Mouse (Mus musculus): ENCODE results near the gene Anxa3. TPM values are rescaled to one million over a fixed set of nuclear protein-coding genes. Genes with fewer than 3 reads are reported as not detected.
A peak's percentile ranks its signal among the peaks of the same experiment; 100 is the strongest.

Gene Anxa3
- polyA plus RNA-seq (2015; fragmentation: Nextera tagmentation; extraction: Ambion mirVana): 39.3 TPM in 2 replicates

GRCm38 (mm10) chr5:96792936-96793718, at the start of gene Anxa3:
TSS of gene Anxa3 (plus strand) at chr5:96793339.
- H3K4me3 ChIP-seq: peak within 1 kb of the TSS; percentile 51
- H3K9ac ChIP-seq: peak within 1 kb of the TSS; percentile 63
- ATAC-seq (ENCODE audit: low FRiP score, low read depth): peak; percentile 72
- peaks cover 24% of the 10 kb centered on the region for H3K4me1 ChIP-seq
- H3K9me3 ChIP-seq: 0 out of 2 replicates have a peak, but pooled peaks cover 3% of the 10 kb centered on the region
- peaks cover 18% of the 10 kb centered on the region for H3K27me3 ChIP-seq
- no peak within 1 kb of the TSS for H3K27ac ChIP-seq
- no peaks in the 10 kb centered on the region for H3K36me3 ChIP-seq
- 9% methylated on average over 26 of the region's 26 CpGs for WGBS
- H3K4me2 ChIP-seq (replicated peaks): peak within 1 kb of the TSS; percentile 83

DNA sequence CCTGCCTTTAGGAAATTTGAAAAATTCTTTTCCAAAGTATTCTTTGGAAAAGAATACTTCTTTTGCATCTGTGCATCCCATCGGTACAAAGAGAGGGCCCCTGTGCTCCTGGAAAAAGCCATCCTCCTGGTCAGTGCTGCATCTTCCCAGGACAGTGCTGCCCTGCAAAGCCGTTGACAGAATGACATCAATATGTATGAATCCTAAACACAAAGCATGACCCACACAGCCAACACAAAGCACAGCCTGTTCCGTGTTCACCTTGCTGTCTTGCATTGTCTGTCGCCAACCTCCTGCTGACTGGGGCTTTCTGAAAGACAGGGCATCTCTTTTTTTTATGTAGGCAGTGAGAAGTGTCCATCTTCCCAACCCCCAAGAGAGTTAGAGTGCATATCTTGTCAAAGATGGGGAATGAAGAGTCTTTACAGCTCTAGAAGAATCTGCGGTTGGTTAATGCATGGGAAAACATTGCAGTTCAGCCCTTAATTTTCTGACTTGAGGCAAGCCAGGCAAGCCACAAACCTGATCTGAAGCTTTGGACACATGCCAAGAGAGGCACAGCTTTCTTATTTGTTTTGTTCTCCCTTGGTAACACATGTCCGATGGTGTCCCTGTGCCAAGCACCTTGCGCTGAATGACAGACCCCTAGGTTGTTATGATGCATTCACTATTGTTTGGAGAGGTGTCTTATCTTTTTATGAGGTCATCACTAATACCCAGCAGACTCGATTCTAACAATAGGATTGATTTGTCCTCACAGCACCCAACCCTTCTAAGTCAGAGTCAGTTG, 45.7 kb upstream of the Anxa3 start:
- WGBS: 84% methylated on average over 8 of the region's 8 CpGs
- Histone ChIP-seq H3K9ac (no peak overlapping the region), H3K4me1 (no peaks in the 10 kb centered on the region), H3K27me3 (no peaks in the 10 kb centered on the region), H3K36me3 (peaks cover 11% of the 10 kb centered on the region; the same call in 1 of the 2 replicates), H3K27ac (no peak overlapping the region), H3K4me2 (replicated peaks) (no peak overlapping the region), H3K4me3 (no peak overlapping the region), H3K9me3 (no peaks in the 10 kb centered on the region)
- ATAC-seq (ENCODE audit: low FRiP score, low read depth): no peak

DNA sequence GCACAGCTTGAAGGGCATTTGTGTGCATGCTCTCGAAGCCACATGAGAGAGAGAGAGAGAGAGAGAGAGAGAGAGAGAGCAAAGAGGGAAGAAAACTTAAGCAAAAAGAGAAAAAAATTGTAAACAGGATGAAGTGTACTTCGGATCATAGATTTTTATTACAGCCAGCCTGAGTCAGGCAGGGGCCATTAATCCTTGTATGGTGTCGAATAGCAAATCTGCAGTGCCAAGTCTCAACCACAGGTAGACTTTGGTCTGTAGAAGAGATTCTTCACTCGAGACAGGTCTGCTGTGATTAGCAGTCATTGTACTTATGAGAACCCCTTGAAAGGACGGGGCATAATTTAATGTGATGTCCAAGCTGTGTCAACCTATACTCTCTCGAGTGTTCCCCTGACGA, 35.5 kb upstream of the Anxa3 start:
- WGBS: 62% methylated on average over 7 of the region's 7 CpGs
- Histone ChIP-seq H3K36me3 (no peaks in the 10 kb centered on the region; the same call in none of the 2 replicates), H3K27me3 (no peaks in the 10 kb centered on the region), H3K4me2 (replicated peaks) (no peak overlapping the region), H3K27ac (no peak overlapping the region), H3K9me3 (no peaks in the 10 kb centered on the region), H3K4me3 (no peak overlapping the region), H3K9ac (no peak overlapping the region), H3K4me1 (no peaks in the 10 kb centered on the region)
- ATAC-seq (ENCODE audit: low FRiP score, low read depth): no peak

- Histone ChIP-seq H3K9ac (no peak overlapping the region), H3K4me3 (no peak overlapping the region), H3K27me3 (no peaks in the 10 kb centered on the region), H3K9me3 (no peaks in the 10 kb centered on the region), H3K4me2 (replicated peaks) (no peak overlapping the region), H3K36me3 (no peaks in the 10 kb centered on the region; the same call in none of the 2 replicates), H3K27ac (no peak overlapping the region), H3K4me1 (no peaks in the 10 kb centered on the region)
- ATAC-seq (ENCODE audit: low FRiP score, low read depth): no peak
- 95% methylated on average over 1 of the region's 1 CpGs for WGBS
These were observed 31.1 kb upstream of the Anxa3 start for GRCm38 (mm10) chr5:96762021-96762420.

DNA sequence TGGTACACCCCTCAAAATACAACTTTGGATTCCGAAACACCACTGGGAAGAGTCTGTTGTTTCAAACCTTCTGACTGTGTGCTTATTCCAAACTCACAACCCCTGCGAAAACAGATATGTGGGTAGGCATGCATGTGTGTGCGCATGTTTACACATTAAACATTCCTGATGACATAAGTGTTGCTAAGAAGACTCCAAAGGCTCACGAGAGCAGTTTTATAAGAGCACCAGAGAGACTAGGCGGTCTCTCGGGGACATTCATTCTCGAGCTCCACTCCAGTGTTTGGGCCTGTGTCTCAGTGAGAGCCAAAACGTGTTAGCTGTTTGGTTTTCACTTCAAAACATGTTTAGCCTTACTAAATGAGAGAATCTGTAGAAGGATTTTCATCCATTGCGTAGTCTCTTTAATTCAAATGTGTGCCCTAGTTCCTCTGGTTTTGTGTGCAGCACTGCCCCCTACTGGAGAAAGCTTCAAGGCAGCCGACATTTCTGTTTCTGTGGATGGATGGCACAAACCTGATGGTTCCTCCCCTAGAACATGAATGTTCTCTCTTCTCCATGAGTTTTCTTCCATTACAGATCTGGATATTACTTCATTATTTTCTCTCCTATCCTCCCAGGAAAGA, 24.2 kb upstream of the Anxa3 start:
- ATAC-seq (ENCODE audit: low FRiP score, low read depth): no peak
- H3K9ac ChIP-seq: no peak overlapping the region
- no peaks in the 10 kb centered on the region for H3K27me3 ChIP-seq
- no peaks in the 10 kb centered on the region; the same call in 1 of the 2 replicates for H3K36me3 ChIP-seq
- no peaks in the 10 kb centered on the region for H3K9me3 ChIP-seq
- no peak overlapping the region for H3K4me3 ChIP-seq
- no peak overlapping the region for H3K4me2 ChIP-seq (replicated peaks)
- no peaks in the 10 kb centered on the region for H3K4me1 ChIP-seq
- H3K27ac ChIP-seq: no peak overlapping the region
- 60% methylated on average over 10 of the region's 10 CpGs for WGBS

DNA sequence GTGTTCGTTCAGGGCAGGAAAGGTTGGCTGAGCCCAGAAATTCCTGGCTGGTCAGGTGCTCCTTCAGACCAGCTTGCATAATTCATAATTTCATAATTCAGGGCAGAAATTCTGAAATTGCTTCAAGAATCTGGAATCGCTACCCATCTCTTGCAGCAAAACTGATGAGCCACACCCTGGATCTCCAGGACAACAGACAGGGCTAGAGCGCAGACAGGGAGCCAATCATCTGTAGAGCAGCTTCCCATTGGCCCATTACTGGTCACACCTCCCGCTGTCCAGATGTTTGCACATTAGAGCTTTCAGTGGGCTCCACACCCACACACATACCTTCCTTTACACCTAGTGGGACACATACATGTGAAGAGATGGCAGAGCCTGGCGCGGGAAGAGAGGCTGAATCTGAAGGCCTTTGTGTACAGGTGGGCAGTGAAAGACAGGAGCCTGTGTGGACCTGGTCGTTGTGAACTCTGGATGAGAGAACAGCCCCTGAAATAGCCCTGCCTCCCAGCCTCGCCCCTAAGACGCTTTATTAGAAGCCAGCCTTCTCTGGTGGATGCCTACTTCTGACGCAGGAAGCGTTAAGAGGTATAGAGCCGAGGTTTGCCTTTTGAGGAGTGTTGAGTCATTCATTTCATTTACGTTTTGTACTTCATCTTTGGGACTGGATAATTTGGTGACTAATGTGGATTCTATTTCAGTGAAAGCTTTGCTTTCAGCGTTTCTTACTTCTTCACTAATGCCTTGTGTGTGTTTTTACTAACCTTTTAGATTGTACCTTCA, 9.4 kb upstream of the Anxa3 start:
- Histone ChIP-seq H3K27me3 (no peaks in the 10 kb centered on the region), H3K4me1 (no peaks in the 10 kb centered on the region; the same call in 1 of the 2 replicates), H3K4me3 (no peak overlapping the region), H3K9ac (no peak overlapping the region), H3K4me2 (replicated peaks) (no peak overlapping the region), H3K36me3 (peaks cover 4% of the 10 kb centered on the region; the same call in 1 of the 2 replicates), H3K27ac (no peak overlapping the region), H3K9me3 (0 out of 2 replicates have a peak, but pooled peaks cover 2% of the 10 kb centered on the region)
- no peak for ATAC-seq (ENCODE audit: low FRiP score, low read depth)
- 70% methylated on average over 14 of the region's 14 CpGs for WGBS

GRCm38 (mm10) chr5:96785096-96785495, 8.0 kb upstream of the Anxa3 start:
- 91% methylated on average over 5 of the region's 5 CpGs for WGBS
- no peak for ATAC-seq (ENCODE audit: low FRiP score, low read depth)

GRCm38 (mm10) chr5:96792422-96792821, 717 bp upstream of the Anxa3 start:
- 64% methylated on average over 9 of the region's 9 CpGs for WGBS
- no peak overlapping the region for H3K4me3 ChIP-seq
- no peaks in the 10 kb centered on the region for H3K36me3 ChIP-seq
- peaks cover 24% of the 10 kb centered on the region for H3K4me1 ChIP-seq
- H3K27ac ChIP-seq: no peak overlapping the region
- H3K4me2 ChIP-seq (replicated peaks): peak overlapping the region; percentile 83
- 0 out of 2 replicates have a peak, but pooled peaks cover 3% of the 10 kb centered on the region for H3K9me3 ChIP-seq
- H3K9ac ChIP-seq: no peak overlapping the region
- no peak for ATAC-seq (ENCODE audit: low FRiP score, low read depth)
- peaks cover 18% of the 10 kb centered on the region for H3K27me3 ChIP-seq

More at GRCm38 (mm10) chr5:96785096-96785495, 8.0 kb upstream of the Anxa3 start:
- Histone ChIP-seq H3K27ac (no peak overlapping the region), H3K4me1 (no peaks in the 10 kb centered on the region; the same call in 1 of the 2 replicates), H3K4me3 (no peak overlapping the region), H3K4me2 (replicated peaks) (no peak overlapping the region), H3K9me3 (0 out of 2 replicates have a peak, but pooled peaks cover 3% of the 10 kb centered on the region), H3K27me3 (no peaks in the 10 kb centered on the region), H3K36me3 (peaks cover 4% of the 10 kb centered on the region; the same call in 1 of the 2 replicates), H3K9ac (no peak overlapping the region)

DNA sequence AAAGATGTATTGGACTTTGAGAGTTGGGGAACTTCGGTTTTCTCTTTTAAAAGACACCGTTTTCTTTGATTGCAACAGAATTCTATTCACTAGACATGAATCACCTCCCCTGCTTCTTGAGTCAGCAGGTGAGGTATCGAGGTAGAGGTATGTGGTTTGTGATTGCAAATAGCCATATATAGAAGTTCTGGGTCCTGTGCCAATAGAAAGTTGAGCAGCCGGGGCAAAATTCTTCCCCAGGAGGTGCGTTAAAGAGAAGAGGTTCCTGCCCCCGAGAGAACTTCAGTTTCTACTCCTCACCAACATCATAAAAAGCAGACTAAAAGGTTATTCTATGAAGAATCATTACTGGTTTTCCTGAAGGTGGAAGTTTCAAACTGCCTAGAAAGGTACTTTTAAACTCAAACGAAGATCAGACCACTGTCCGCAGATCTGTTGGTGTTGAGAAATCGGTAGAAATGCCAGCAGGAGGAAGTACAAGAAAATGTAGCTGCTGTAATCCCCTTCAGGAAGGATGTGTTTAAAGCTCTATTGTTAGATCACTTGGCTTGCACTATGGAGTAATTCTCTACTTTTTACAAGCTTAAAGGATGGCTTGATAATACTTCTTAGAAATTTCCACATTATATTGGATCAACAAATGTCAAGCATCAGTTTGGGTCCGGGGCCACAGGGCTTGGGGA, 955 bp downstream of the Anxa3 start:
- H3K9ac ChIP-seq: no peak overlapping the region
- peaks cover 18% of the 10 kb centered on the region for H3K27me3 ChIP-seq
- no peaks in the 10 kb centered on the region for H3K9me3 ChIP-seq
- no peaks in the 10 kb centered on the region for H3K36me3 ChIP-seq
- no peak overlapping the region for H3K27ac ChIP-seq
- peak overlapping the region; percentile 83 for H3K4me2 ChIP-seq (replicated peaks)
- H3K4me1 ChIP-seq: peaks cover 24% of the 10 kb centered on the region
- ATAC-seq (ENCODE audit: low FRiP score, low read depth): no peak
- WGBS: 43% methylated on average over 10 of the region's 10 CpGs
- H3K4me3 ChIP-seq: peak overlapping the region; percentile 51

DNA sequence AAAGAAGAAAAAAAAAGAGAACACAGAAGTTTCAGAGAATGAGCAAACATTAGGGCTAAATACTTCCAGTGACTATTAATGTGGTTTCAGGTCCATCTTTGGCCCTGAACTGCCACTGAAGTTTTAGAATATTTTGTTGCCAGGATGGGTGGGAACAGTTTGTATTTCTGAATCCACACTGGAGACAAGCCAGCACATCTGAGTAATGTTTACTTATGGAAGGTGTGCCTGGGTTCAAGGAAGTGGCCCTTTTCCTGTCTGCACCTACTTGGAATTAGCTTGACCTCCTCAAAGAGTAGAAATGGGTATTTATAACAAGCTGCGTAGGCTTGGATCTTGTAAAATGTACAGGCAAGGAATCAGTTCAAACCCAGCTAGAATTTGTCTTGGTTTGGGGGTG, 2.6 kb downstream of the Anxa3 start:
- no peak overlapping the region for H3K4me2 ChIP-seq (replicated peaks)
- 74% methylated on average over 1 of the region's 1 CpGs for WGBS
- H3K36me3 ChIP-seq: no peaks in the 10 kb centered on the region
- no peak overlapping the region for H3K9ac ChIP-seq
- H3K4me1 ChIP-seq: peaks cover 24% of the 10 kb centered on the region
- peaks cover 18% of the 10 kb centered on the region for H3K27me3 ChIP-seq
- H3K4me3 ChIP-seq: no peak overlapping the region
- no peak for ATAC-seq (ENCODE audit: low FRiP score, low read depth)
- H3K27ac ChIP-seq: no peak overlapping the region
- H3K9me3 ChIP-seq: no peaks in the 10 kb centered on the region

DNA sequence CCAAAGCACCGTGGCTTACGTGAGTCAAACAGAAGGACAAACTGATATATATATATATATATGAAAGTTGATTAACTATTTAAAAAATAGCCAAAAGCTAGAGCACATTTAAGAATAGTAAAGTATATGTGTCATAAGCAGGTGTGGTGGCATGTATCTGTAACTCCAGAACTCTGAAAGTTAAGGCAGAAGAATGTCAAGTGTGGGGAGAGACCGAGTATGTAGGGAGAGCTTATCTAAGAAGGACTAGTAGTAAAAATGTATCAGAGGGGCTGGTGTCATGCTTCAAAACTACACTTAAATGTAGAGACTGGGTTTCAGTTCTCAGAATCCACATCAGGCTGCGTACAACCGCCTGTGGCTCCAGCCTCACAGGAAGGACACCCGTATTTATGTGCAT, 4.3 kb downstream of the Anxa3 start:
- no peak for ATAC-seq (ENCODE audit: low FRiP score, low read depth)
- Histone ChIP-seq H3K9ac (no peak overlapping the region), H3K36me3 (no peaks in the 10 kb centered on the region), H3K4me3 (no peak overlapping the region), H3K4me1 (peaks cover 34% of the 10 kb centered on the region), H3K27me3 (peaks cover 18% of the 10 kb centered on the region), H3K27ac (no peak overlapping the region), H3K4me2 (replicated peaks) (no peak overlapping the region), H3K9me3 (no peaks in the 10 kb centered on the region)
- 90% methylated on average over 6 of the region's 6 CpGs for WGBS
